Mouse (Mus musculus): ENCODE measurements around the gene Chd5.

DNA sequence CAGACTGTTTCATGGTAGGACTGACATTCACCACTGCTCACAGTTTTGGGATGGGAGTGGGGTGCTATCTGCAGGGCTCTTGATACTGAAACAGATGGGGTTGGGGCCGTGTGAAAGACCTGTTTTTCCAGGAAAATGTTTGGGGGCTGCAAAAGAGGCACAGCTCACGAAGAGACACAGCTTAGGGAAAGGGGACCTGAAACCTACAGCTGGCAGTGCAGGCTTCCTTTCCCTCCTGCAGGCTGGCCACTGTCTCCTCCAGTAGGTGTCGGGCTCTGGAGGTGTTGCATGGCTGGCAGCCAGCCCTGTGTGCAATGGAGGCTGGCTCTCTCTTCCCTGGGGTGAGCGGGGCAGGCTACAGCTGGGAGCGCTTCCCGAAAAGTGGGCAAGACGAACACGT is 89.8 kb downstream of the Chd5 start:
- TF ChIP-seq CTCF (IDR thresholded peaks at IDR 0.05; ENCODE audit: insufficient read depth, low read length) (no peak), POLR2A (IDR thresholded peaks at IDR 0.05; ENCODE audit: borderline replicate concordance, extremely low read depth, low read depth, low read length) (no peak)

Measured in lung, adult 2 months (tissue).